Mouse (Mus musculus) gastrocnemius, adult 2 months (tissue): ENCODE data around the gene Ppox. TPM values are rescaled to one million over a fixed set of nuclear protein-coding genes. Genes with fewer than 3 reads are reported as not detected.

Source experiments
- DNase-seq: peaks from one replicate; pipeline ENCODE4 v3.0.0; 2022
- H3K27ac ChIP-seq: fragments of 200-600 bp; 2 replicates; pipeline ENCODE4 v1.8.1; 2022; ENCODE audit warnings: mild to moderate bottlenecking
- H3K4me3 ChIP-seq: fragments of 200-600 bp; 2 replicates; pipeline ENCODE4 v1.8.1; 2022; ENCODE audit warnings: mild to moderate bottlenecking, moderate library complexity
- CTCF ChIP-seq: fragments of 200-600 bp; IDR thresholded peaks from 2 replicates; pipeline ENCODE4 v1.8.1; 2022; ENCODE audit warnings: antibody characterized with exemption, mild to moderate bottlenecking, moderate library complexity
- intact Hi-C: fragments of 180-260 bp; cut with DNase I; formaldehyde crosslinking; loops from one replicate; pipeline ENCODE4 v1.15.1; 2025
- total RNA-seq, 2 experiments: library from RNA; stranded (reverse); gene quantifications; 2 replicates each; pipeline ENCODE4 v1.2.3; 2021

Gene Ppox
- total RNA-seq, 2 experiments from 2014 or later = 7.9 to 8.6 TPM

GRCm38 (mm10) chr1:171298226-171298625 is 17.2 kb upstream of the Ppox start:
- no peak overlapping the region for H3K27ac ChIP-seq
- no peak overlapping the region for H3K4me3 ChIP-seq
- TF ChIP-seq CTCF = no peak
- DNase-seq = no peak
- intact Hi-C loops = no loop called here

- Histone ChIP-seq H3K4me3 (peak overlapping the region; percentile 94), H3K27ac (peak overlapping the region; percentile 100)
- intact Hi-C loops = loop anchor here (2.0 kb wide), 1 partner anchor 34 kb away; the partner anchor contains the start of gene Dedd
- no peak for TF ChIP-seq CTCF
- DNase-seq = no peak
Measured at GRCm38 (mm10) chr1:171295063-171295402, 14.0 kb upstream of the Ppox start.

- intact Hi-C loops = loop anchor here (2.0 kb wide), 1 partner anchor 34 kb away; the partner anchor contains the start of gene Dedd
- peak; percentile 40; the same call in 1 of the 2 replicates for TF ChIP-seq CTCF
- DNase-seq = peak; percentile 87
- peak within 1 kb of the TSS; percentile 100 for H3K27ac ChIP-seq
- H3K4me3 ChIP-seq = peak within 1 kb of the TSS; percentile 94
Measured at GRCm38 (mm10) chr1:171294298-171295062, 13.5 kb upstream of the Ppox start, which contains the start of gene Ufc1. Gene Ufc1, minus strand, starts transcription at chr1:171295024.

- Histone ChIP-seq H3K4me3 (peak overlapping the region; percentile 94), H3K27ac (peak overlapping the region; percentile 100)
- TF ChIP-seq CTCF = no peak
- intact Hi-C loops = loop anchor here (2.0 kb wide), 1 partner anchor 35 kb away; the partner anchor contains the start of gene Dedd
- no peak for DNase-seq
Measured at GRCm38 (mm10) chr1:171293906-171294297, 12.9 kb upstream of the Ppox start.

GRCm38 (mm10) chr1:171293351-171293750 is 12.4 kb upstream of the Ppox start:
- no peak for DNase-seq
- Histone ChIP-seq H3K27ac (peak overlapping the region; percentile 100), H3K4me3 (peak overlapping the region; percentile 94)
- intact Hi-C loops = no loop called here
- no peak for TF ChIP-seq CTCF

GRCm38 (mm10) chr1:171288328-171288727 is 7.3 kb upstream of the Ppox start:
- H3K4me3 ChIP-seq = peak overlapping the region; percentile 92
- H3K27ac ChIP-seq = peak overlapping the region; percentile 92

GRCm38 (mm10) chr1:171287136-171288081 is 6.4 kb upstream of the Ppox start, which contains the start of gene Usp21:
Gene Usp21, minus strand, starts transcription at chr1:171287991.
- TF ChIP-seq CTCF = no peak
- intact Hi-C loops = loop anchor here (2.0 to 10.0 kb wide), 2 partner anchors 17 to 173 kb away; partner anchors contain the start of genes B4galt3 and Cfap126
- Histone ChIP-seq H3K27ac (peak within 1 kb of the TSS; percentile 92), H3K4me3 (peak within 1 kb of the TSS; percentile 92)
- DNase-seq = peak; percentile 97

More at GRCm38 (mm10) chr1:171288328-171288727, 7.3 kb upstream of the Ppox start:
- TF ChIP-seq CTCF = no peak
- no peak for DNase-seq
- intact Hi-C loops = loop anchor here (10.0 kb wide), 1 partner anchor 174 kb away; the partner anchor contains the start of gene Cfap126

- DNase-seq = no peak
- no peak for TF ChIP-seq CTCF
- intact Hi-C loops = loop anchor here (2.0 to 10.0 kb wide), 2 partner anchors 16 to 172 kb away; partner anchors contain the start of genes B4galt3 and Cfap126
- Histone ChIP-seq H3K4me3 (peak overlapping the region; percentile 92), H3K27ac (no peak overlapping the region)
Measured at GRCm38 (mm10) chr1:171286517-171286916, 5.5 kb upstream of the Ppox start.

GRCm38 (mm10) chr1:171285096-171285892 is 4.3 kb upstream of the Ppox start:
- Histone ChIP-seq H3K27ac (peak overlapping the region; percentile 48), H3K4me3 (peak overlapping the region; percentile 51)
- no peak for TF ChIP-seq CTCF
- intact Hi-C loops = loop anchor here (10.0 kb wide), 1 partner anchor 170 kb away; the partner anchor contains the start of gene Cfap126
- no peak for DNase-seq

- peak overlapping the region; percentile 51; the same call in 1 of the 2 replicates for H3K4me3 ChIP-seq
- DNase-seq = no peak
- TF ChIP-seq CTCF = no peak
- H3K27ac ChIP-seq = peak overlapping the region; percentile 48; the same call in 1 of the 2 replicates
- intact Hi-C loops = loop anchor here (10.0 kb wide), 1 partner anchor 170 kb away; the partner anchor contains the start of gene Cfap126
Measured at GRCm38 (mm10) chr1:171284491-171284890, 3.5 kb upstream of the Ppox start.
